Mouse (Mus musculus) large intestine, adult 2 months (tissue): Measurements from ENCODE around the gene Slc44a1. TPM values are rescaled to one million over a fixed set of nuclear protein-coding genes. Genes with fewer than 3 reads are reported as not detected.
A peak's percentile ranks its signal among the peaks of the same experiment; 100 is the strongest.

ENCODE experiments used
- DNase-seq: peaks from one replicate; pipeline ENCODE4 v3.0.0-alpha.2; 2012; ENCODE audit warnings: low read depth, low spot score
- WGBS: fragments of 180-500 bp; shearing (Covaris S2); methylation state at CpG from one replicate; pipeline ENCODE4 v1.1.7; 2018; 5-methylcytosine and 5-hydroxymethylcytosine counted together
- polyA plus RNA-seq: library from polyadenylated mRNA; depleted of rRNA; stranded (reverse); fragments of >200 nt; gene quantifications from 2 replicates; pipeline ENCODE4 v1.2.3, GENCODE M21; 2012

Slc44a1 gene
- polyA plus RNA-seq, 1 experiment: 41.9 TPM

GRCm38 (mm10) chr4:53459697-53460096 lies 19.5 kb downstream of the Slc44a1 start:
- WGBS: 72% methylated on average over 7 of the region's 7 CpGs
- no peak for DNase-seq

- no peak for DNase-seq
- WGBS: 88% methylated on average over 4 of the region's 4 CpGs
These were observed 20.8 kb downstream of the Slc44a1 start for GRCm38 (mm10) chr4:53461026-53461425.

DNA sequence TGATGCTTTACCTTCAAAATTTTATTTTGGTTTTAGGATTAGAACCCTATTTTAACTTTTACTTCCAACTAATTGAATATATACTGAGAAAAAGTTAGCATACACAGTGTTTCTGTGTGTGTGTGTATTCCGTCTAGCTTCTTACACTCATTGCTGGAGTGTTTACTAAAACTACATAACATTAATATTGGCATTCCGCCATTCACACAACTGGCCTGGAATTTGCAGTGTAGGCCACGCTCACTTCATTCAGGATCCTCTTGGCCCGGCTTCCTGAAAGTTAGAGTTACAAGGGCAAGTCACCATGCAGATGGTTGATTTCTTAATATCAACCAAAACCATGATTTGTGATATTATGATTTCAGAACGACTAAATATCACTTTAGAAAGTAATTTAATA lies 21.9 kb downstream of the Slc44a1 start:
- WGBS: 61% methylated on average over 5 of the region's 5 CpGs
- no peak for DNase-seq

DNA sequence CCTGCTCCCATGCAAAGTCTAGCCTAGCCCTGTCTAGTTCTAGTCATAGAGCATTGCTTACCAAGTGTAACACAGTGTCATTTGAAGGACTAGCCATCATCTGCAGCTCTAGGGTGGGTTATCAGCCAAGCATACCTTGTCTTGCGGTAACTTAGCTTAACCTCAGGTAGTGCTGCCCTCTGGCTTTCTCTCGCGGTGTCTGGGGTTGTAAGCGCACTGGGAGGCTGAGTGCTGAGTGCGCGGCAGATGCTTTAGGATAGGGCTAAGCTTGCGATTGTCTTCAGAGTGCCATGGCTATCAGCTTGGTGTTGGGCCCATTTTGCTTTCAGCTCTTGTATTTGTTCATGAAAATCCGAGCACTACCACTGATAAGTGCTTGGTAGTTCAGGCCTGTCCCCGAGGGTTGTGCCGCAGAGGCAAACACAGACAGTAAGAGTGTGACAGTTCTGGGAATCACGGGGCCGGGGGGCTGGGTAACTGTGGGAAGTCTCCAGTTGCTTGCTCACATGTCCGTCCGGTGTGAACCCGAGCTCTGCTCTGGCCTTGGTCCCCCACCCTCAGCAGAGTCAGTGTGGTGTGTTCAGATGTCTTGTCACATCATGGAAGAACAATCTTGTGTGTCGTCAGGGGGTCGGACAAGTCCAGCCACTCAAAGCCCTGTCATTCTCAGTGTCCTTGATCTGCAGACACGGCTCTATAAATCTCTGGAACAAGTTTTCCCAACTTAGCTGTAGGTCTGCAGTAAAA lies 22.5 kb downstream of the Slc44a1 start:
- 83% methylated on average over 18 of the region's 18 CpGs for WGBS
- DNase-seq: no peak

DNA sequence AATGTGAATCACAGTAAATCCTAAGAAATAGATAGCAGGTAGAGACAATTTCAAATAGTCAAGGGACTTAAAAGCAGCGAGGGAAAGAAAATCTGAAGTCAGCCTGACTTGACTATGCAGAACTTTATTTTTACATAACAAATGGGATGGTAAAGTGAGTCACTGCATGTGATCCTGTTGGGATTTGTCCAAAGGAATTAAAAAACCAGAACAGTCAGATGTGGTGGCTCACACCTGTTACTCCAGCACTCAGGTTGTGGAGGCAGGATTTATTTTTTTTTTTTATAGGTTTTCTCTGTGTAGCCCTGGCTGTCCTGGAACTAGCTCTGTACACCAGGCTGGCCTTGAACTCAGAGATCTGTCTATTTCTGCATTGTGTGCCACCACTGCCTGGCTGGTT lies 25.7 kb downstream of the Slc44a1 start:
- 78% methylated on average over 1 of the region's 1 CpGs for WGBS
- DNase-seq: no peak

GRCm38 (mm10) chr4:53469007-53469406 lies 28.8 kb downstream of the Slc44a1 start:
- DNase-seq: no peak
- WGBS: 14% methylated on average over 6 of the region's 6 CpGs

DNA sequence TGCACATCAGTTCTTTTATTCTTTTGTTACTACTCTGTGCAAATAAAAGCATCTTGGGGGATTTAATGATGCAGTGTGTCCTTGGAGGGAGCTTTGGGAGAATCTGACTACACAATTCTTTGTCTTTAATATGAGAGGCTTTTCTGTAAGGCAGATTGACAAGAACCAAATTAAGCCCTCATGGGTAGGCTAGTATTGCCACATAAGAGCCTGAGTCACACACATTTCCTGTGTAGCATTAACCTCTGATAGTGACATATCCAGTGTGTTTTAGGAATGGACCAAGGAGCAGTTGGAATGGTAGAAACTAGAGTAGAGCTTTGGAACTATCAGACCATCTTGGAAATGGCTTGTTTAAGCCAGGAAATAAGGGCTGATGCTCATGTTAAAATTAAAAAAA lies 33.9 kb downstream of the Slc44a1 start:
- no peak for DNase-seq

GRCm38 (mm10) chr4:53475230-53475952 lies 35.2 kb downstream of the Slc44a1 start:
- no peak for DNase-seq
- 39% methylated on average over 20 of the region's 20 CpGs for WGBS

GRCm38 (mm10) chr4:53478644-53479043 lies 38.4 kb downstream of the Slc44a1 start:
- DNase-seq: no peak
- WGBS: 79% methylated on average over 4 of the region's 4 CpGs

GRCm38 (mm10) chr4:53487216-53488188 lies 47.3 kb downstream of the Slc44a1 start:
- WGBS: 51% methylated on average over 12 of the region's 12 CpGs
- no peak for DNase-seq

- WGBS: 80% methylated on average over 5 of the region's 5 CpGs
- no peak for DNase-seq
These were observed 48.6 kb downstream of the Slc44a1 start for GRCm38 (mm10) chr4:53488803-53489202.

- WGBS: 93% methylated on average over 7 of the region's 7 CpGs
- no peak for DNase-seq
These were observed 50.2 kb downstream of the Slc44a1 start for GRCm38 (mm10) chr4:53490371-53490770.

GRCm38 (mm10) chr4:53491269-53491668 lies 51.1 kb downstream of the Slc44a1 start:
- DNase-seq: no peak
- 56% methylated on average over 4 of the region's 4 CpGs for WGBS

GRCm38 (mm10) chr4:53495646-53496045 lies 55.4 kb downstream of the Slc44a1 start:
- DNase-seq: no peak

GRCm38 (mm10) chr4:53502764-53503163 lies 62.6 kb downstream of the Slc44a1 start:
- peak; percentile 44 for DNase-seq
- WGBS: 35% methylated on average over 2 of the region's 2 CpGs

More at GRCm38 (mm10) chr4:53495646-53496045, 55.4 kb downstream of the Slc44a1 start:
- WGBS: 76% methylated on average over 2 of the region's 2 CpGs

GRCm38 (mm10) chr4:53512131-53512916 lies 72.1 kb downstream of the Slc44a1 start:
- WGBS: 68% methylated on average over 15 of the region's 15 CpGs
- DNase-seq: no peak

DNA sequence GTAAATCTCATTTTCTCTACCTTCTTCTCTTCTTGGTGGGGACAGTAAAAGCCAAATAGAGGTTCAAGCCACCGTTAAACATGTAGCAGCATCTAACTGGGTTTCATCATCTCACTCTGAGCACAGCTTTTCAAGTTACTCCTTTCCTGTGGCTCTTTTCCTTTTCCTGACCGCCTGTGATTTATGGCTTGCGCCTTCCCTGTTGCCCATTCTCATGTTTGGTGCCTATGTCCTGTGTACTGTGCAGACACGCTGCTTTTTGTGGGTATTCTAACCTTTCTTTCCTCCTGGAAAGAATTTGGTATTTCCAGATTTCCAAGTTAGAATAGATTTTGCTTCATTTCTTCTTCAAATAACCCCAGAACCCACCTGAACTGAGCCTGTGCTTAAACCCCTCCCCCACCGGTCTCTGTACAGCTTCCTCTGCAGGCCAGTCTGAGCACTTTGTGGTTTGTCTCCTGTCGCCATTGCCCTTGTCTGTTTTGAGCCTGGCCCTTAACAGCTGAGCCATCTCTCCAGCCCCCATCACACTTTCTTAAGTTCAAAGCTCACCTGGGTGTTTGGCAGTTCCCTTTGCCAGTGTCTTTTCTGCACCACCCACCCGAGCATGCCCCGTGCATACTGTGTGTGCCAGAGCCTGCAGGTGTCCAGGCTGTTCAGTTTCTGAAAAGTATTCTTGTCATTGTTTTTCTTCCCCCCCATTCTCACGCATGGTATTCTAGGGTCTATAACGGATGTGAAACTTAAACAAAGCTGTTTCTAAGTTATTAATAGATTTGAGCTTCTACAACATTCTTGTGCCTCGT lies 73.3 kb downstream of the Slc44a1 start:
- 60% methylated on average over 11 of the region's 11 CpGs for WGBS
- no peak for DNase-seq

GRCm38 (mm10) chr4:53516011-53516532 lies 75.9 kb downstream of the Slc44a1 start:
- no peak for DNase-seq
- 74% methylated on average over 6 of the region's 6 CpGs for WGBS
